Mouse (Mus musculus): ENCODE results near the gene Ciita. TPM values are rescaled to one million over a fixed set of nuclear protein-coding genes. Genes with fewer than 3 reads are reported as not detected.

Ciita gene
- total RNA-seq, 1 experiment: 0.22 TPM

- TF ChIP-seq ZNF384 (IDR thresholded peaks at IDR 0.05; ENCODE audit: low read depth, low read length) (no peak), CHD2 (IDR thresholded peaks at IDR 0.05; ENCODE audit: low read depth, low read length) (no peak)
- Histone ChIP-seq H3K4me3 (ENCODE audit: insufficient read depth in 1 of 2, low read depth in 1 of 2, low read length in 2 of 2, poor library complexity in 1 of 2, severe bottlenecking in 1 of 2) (no peak overlapping the region), H3K36me3 (ENCODE audit: control insufficient read depth, insufficient read depth, low read length, poor library complexity, severe bottlenecking) (no peaks in the 10 kb centered on the region; the same call in 1 of the 2 replicates), H3K9me3 (ENCODE audit: control insufficient read depth, insufficient read depth, low read depth, low read length) (no peaks in the 10 kb centered on the region), H3K4me1 (ENCODE audit: control insufficient read depth in 2 of 2, insufficient read depth in 2 of 2, low read length in 2 of 2, poor library complexity in 1 of 2) (peaks cover 0 to 6% of the 10 kb centered on the region in 2 experiments; a peak in 1 of 4 replicates), H3K9ac (ENCODE audit: insufficient read depth, low read depth, low read length, poor library complexity, severe bottlenecking) (no peak overlapping the region), H3K27ac (ENCODE audit: insufficient read depth, low read depth, low read length, poor library complexity, severe bottlenecking) (no peak overlapping the region)
- in situ Hi-C loops (cut with MboI; ENCODE audit: low sequenced_read_pairs in 2 of 2, unreplicated experiment in 2 of 2): no loop called here
- DNase-seq (ENCODE audit: low read depth, low spot score): no peak
Observed at GRCm38 (mm10) chr16:10534567-10534966, 54.7 kb downstream of the Ciita start.

- no peak overlapping the region for H3K4me3 ChIP-seq (ENCODE audit: insufficient read depth in 1 of 2, low read depth in 1 of 2, low read length in 2 of 2, poor library complexity in 1 of 2, severe bottlenecking in 1 of 2)
- no peaks in the 10 kb centered on the region for H3K9me3 ChIP-seq (ENCODE audit: control insufficient read depth, insufficient read depth, low read depth, low read length)
- no peak overlapping the region for H3K9ac ChIP-seq (ENCODE audit: insufficient read depth, low read depth, low read length, poor library complexity, severe bottlenecking)
- TF ChIP-seq ZNF384 (IDR thresholded peaks at IDR 0.05; ENCODE audit: low read depth, low read length) (no peak), CHD2 (IDR thresholded peaks at IDR 0.05; ENCODE audit: low read depth, low read length) (no peak), HCFC1 (IDR thresholded peaks at IDR 0.05; ENCODE audit: borderline replicate concordance, insufficient read depth, low read length) (no peak), ZC3H11A (IDR thresholded peaks at IDR 0.05; ENCODE audit: borderline replicate concordance, low read depth, low read length) (no peak), MAFK (IDR thresholded peaks at IDR 0.05; ENCODE audit: insufficient read depth, low read depth, low read length) (no peak)
- in situ Hi-C loops (cut with MboI; ENCODE audit: low sequenced_read_pairs in 2 of 2, unreplicated experiment in 2 of 2): no loop called here
- no peak for DNase-seq (ENCODE audit: low read depth, low spot score)
- H3K27ac ChIP-seq (ENCODE audit: insufficient read depth, low read depth, low read length, poor library complexity, severe bottlenecking): no peak overlapping the region
- H3K4me1 ChIP-seq (ENCODE audit: control insufficient read depth in 2 of 2, insufficient read depth in 2 of 2, low read length in 2 of 2, poor library complexity in 1 of 2): no peaks in the 10 kb centered on the region
- no peaks in the 10 kb centered on the region; the same call in 1 of the 2 replicates for H3K36me3 ChIP-seq (ENCODE audit: control insufficient read depth, insufficient read depth, low read length, poor library complexity, severe bottlenecking)
Observed at GRCm38 (mm10) chr16:10536323-10536722, 56.5 kb downstream of the Ciita start.

- no peaks in the 10 kb centered on the region; a peak in 1 of 4 replicates for H3K4me1 ChIP-seq (ENCODE audit: control insufficient read depth in 2 of 2, insufficient read depth in 2 of 2, low read length in 2 of 2, poor library complexity in 1 of 2)
- in situ Hi-C loops (cut with MboI; ENCODE audit: low sequenced_read_pairs in 2 of 2, unreplicated experiment in 2 of 2): no loop called here
- no peak overlapping the region for H3K9ac ChIP-seq (ENCODE audit: insufficient read depth, low read depth, low read length, poor library complexity, severe bottlenecking)
- H3K9me3 ChIP-seq (ENCODE audit: control insufficient read depth, insufficient read depth, low read depth, low read length): no peaks in the 10 kb centered on the region
- no peak for DNase-seq (ENCODE audit: low read depth, low spot score)
- H3K4me3 ChIP-seq (ENCODE audit: insufficient read depth in 1 of 2, low read depth in 1 of 2, low read length in 2 of 2, poor library complexity in 1 of 2, severe bottlenecking in 1 of 2): no peak overlapping the region
- TF ChIP-seq HCFC1 (IDR thresholded peaks at IDR 0.05; ENCODE audit: borderline replicate concordance, insufficient read depth, low read length) (no peak), MAFK (IDR thresholded peaks at IDR 0.05; ENCODE audit: insufficient read depth, low read depth, low read length) (no peak), ZC3H11A (IDR thresholded peaks at IDR 0.05; ENCODE audit: borderline replicate concordance, low read depth, low read length) (no peak), CHD2 (IDR thresholded peaks at IDR 0.05; ENCODE audit: low read depth, low read length) (no peak), ZNF384 (IDR thresholded peaks at IDR 0.05; ENCODE audit: low read depth, low read length) (no peak)
- no peaks in the 10 kb centered on the region; the same call in 1 of the 2 replicates for H3K36me3 ChIP-seq (ENCODE audit: control insufficient read depth, insufficient read depth, low read length, poor library complexity, severe bottlenecking)
- H3K27ac ChIP-seq (ENCODE audit: insufficient read depth, low read depth, low read length, poor library complexity, severe bottlenecking): no peak overlapping the region
Observed at GRCm38 (mm10) chr16:10536961-10537360, 57.1 kb downstream of the Ciita start.

GRCm38 (mm10) chr16:10540763-10541597 lies 61.1 kb downstream of the Ciita start:
- TF ChIP-seq ZC3H11A (IDR thresholded peaks at IDR 0.05; ENCODE audit: borderline replicate concordance, low read depth, low read length) (no peak), HCFC1 (IDR thresholded peaks at IDR 0.05; ENCODE audit: borderline replicate concordance, insufficient read depth, low read length) (no peak), ZNF384 (IDR thresholded peaks at IDR 0.05; ENCODE audit: low read depth, low read length) (no peak), CHD2 (IDR thresholded peaks at IDR 0.05; ENCODE audit: low read depth, low read length) (no peak), MAFK (IDR thresholded peaks at IDR 0.05; ENCODE audit: insufficient read depth, low read depth, low read length) (no peak)
- no peak for DNase-seq (ENCODE audit: low read depth, low spot score)
- in situ Hi-C loops (cut with MboI; ENCODE audit: low sequenced_read_pairs in 2 of 2, unreplicated experiment in 2 of 2): no loop called here
- Histone ChIP-seq H3K27ac (ENCODE audit: insufficient read depth, low read depth, low read length, poor library complexity, severe bottlenecking) (no peak overlapping the region), H3K4me1 (ENCODE audit: control insufficient read depth in 2 of 2, insufficient read depth in 2 of 2, low read length in 2 of 2, poor library complexity in 1 of 2) (no peaks in the 10 kb centered on the region; a peak in 1 of 4 replicates), H3K9ac (ENCODE audit: insufficient read depth, low read depth, low read length, poor library complexity, severe bottlenecking) (no peak overlapping the region), H3K9me3 (ENCODE audit: control insufficient read depth, insufficient read depth, low read depth, low read length) (no peaks in the 10 kb centered on the region), H3K4me3 (ENCODE audit: insufficient read depth in 1 of 2, low read depth in 1 of 2, low read length in 2 of 2, poor library complexity in 1 of 2, severe bottlenecking in 1 of 2) (no peak overlapping the region), H3K36me3 (ENCODE audit: control insufficient read depth, insufficient read depth, low read length, poor library complexity, severe bottlenecking) (no peaks in the 10 kb centered on the region)
